Mouse (Mus musculus): ENCODE measurements at regions not wholly inside any gene's neighbourhood (a gene's known extent, or its start where the extent isn't known, plus 50 kb on each side); places are given as distances from the start of the nearest gene placed in this dataset.

GRCm38 (mm10) chr7:67827386-67827785 is 67.8 kb upstream of the Synm start:
- TF ChIP-seq CTCF (IDR thresholded peaks at IDR 0.05; ENCODE audit: low read depth) = no peak
- Histone ChIP-seq H3K4me3 (ENCODE audit: low read depth, low read length) (no peak overlapping the region), H3K27me3 (ENCODE audit: insufficient read depth, low read length) (no peaks in the 10 kb centered on the region), H3K27ac (ENCODE audit: low read depth, low read length) (no peak overlapping the region), H3K36me3 (ENCODE audit: insufficient read depth) (no peaks in the 10 kb centered on the region), H3K9ac (no peak overlapping the region), H3K4me1 (ENCODE audit: insufficient read depth) (peaks cover 6% of the 10 kb centered on the region; the same call in 1 of the 2 replicates), H3K9me3 (ENCODE audit: low read length) (no peaks in the 10 kb centered on the region), H3K4me2 (ENCODE audit: low read depth) (no peak overlapping the region)
- DNase-seq (no peak), ATAC-seq (no peak)
- 21% methylated on average over 12 of the region's 12 CpGs for WGBS

DNA sequence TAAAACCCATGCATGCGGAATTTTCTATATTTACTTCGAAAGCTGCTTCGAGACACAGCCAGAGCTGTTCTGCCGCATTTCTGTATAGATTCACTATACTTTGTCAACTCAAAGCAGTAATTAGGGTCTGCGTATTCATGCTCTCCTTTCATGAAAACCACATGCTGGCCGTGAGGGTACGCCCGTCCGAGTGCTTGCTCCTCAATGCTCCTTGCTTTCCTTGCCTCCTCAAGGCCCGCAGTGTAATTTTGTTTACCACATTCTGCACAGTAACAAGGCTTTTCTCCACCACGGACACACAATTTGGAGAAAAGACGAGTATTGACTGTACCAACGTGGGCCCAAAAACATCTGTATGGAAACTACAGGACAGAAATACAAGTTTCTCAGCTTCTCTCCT is 67.4 kb upstream of the Synm start:
- Histone ChIP-seq H3K27ac (ENCODE audit: low read depth, low read length) (no peak overlapping the region), H3K27me3 (ENCODE audit: insufficient read depth, low read length) (no peaks in the 10 kb centered on the region), H3K4me2 (ENCODE audit: low read depth) (no peak overlapping the region), H3K4me1 (ENCODE audit: insufficient read depth) (peaks cover 6% of the 10 kb centered on the region; the same call in 1 of the 2 replicates), H3K9me3 (ENCODE audit: low read length) (no peaks in the 10 kb centered on the region), H3K36me3 (ENCODE audit: insufficient read depth) (no peaks in the 10 kb centered on the region), H3K9ac (no peak overlapping the region), H3K4me3 (ENCODE audit: low read depth, low read length) (no peak overlapping the region)
- 30% methylated on average over 13 of the region's 13 CpGs for WGBS
- ATAC-seq (no peak), DNase-seq (no peak)
- TF ChIP-seq CTCF (IDR thresholded peaks at IDR 0.05; ENCODE audit: low read depth) = no peak

DNA sequence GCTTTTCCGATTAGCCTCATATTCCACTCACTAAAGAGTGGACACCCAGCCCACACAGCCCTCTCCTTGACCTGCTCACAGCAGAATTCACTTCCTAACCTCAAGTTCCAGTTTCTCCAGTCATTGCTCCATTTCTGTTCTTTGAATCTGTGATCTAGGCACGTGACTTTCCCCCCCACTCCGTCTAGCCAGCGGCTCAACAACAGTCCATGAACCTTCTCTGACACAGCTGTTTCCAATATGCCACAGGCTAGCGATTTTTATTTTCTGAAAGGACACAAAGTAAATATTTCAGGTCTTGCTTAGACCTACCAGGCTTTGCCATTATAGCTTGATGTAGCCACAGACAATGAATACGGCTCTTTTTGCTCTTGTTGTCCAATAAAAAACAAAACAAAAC is 66.8 kb upstream of the Synm start:
- no peak for TF ChIP-seq CTCF (IDR thresholded peaks at IDR 0.05; ENCODE audit: low read depth)
- DNase-seq (no peak), ATAC-seq (no peak)
- Histone ChIP-seq H3K4me2 (ENCODE audit: low read depth) (no peak overlapping the region), H3K4me3 (ENCODE audit: low read depth, low read length) (no peak overlapping the region), H3K36me3 (ENCODE audit: insufficient read depth) (no peaks in the 10 kb centered on the region), H3K9ac (no peak overlapping the region), H3K27ac (ENCODE audit: low read depth, low read length) (no peak overlapping the region), H3K4me1 (ENCODE audit: insufficient read depth) (peaks cover 6% of the 10 kb centered on the region; the same call in 1 of the 2 replicates), H3K9me3 (ENCODE audit: low read length) (no peaks in the 10 kb centered on the region), H3K27me3 (ENCODE audit: insufficient read depth, low read length) (no peaks in the 10 kb centered on the region)
- WGBS = 79% methylated on average over 6 of the region's 6 CpGs

DNA sequence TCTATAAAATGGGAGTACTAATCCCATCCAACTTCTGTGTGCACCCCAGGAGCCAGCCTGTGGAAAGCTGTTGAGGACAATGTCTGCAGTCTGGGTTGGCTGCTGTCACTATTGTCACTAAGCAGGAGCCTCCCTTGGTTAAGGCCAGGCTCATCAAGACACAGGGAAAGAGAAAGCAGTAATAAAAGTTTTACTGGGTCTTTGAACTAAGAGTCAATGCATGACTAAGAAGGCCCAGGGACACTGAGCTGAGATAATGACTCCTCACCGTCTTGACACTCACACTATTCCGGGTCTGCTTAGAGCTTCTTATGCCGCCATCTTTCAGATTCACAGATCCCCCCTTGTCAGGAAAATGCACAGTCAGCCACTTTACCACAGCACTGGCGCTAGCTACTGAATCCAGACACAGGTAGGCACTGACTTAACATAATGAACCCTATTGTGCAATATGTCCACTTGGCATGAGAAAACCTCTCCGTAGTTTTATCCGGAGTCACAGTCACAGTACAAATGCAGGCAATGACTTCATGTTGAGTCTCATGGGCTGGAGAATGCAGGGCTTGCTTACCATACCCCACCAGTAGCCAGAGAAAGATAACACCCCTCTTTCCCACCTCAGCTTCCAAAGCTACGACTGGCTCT is 66.2 kb upstream of the Synm start:
- no peak for DNase-seq
- Histone ChIP-seq H3K36me3 (ENCODE audit: insufficient read depth) (no peaks in the 10 kb centered on the region), H3K4me1 (ENCODE audit: insufficient read depth) (peaks cover 6% of the 10 kb centered on the region; the same call in 1 of the 2 replicates), H3K9ac (no peak overlapping the region), H3K4me3 (ENCODE audit: low read depth, low read length) (no peak overlapping the region), H3K27me3 (ENCODE audit: insufficient read depth, low read length) (no peaks in the 10 kb centered on the region), H3K27ac (ENCODE audit: low read depth, low read length) (no peak overlapping the region), H3K9me3 (ENCODE audit: low read length) (no peaks in the 10 kb centered on the region), H3K4me2 (ENCODE audit: low read depth) (no peak overlapping the region)
- no peak for TF ChIP-seq CTCF (IDR thresholded peaks at IDR 0.05; ENCODE audit: low read depth)
- 75% methylated on average over 7 of the region's 7 CpGs for WGBS
- no peak for ATAC-seq

- 60% methylated on average over 8 of the region's 8 CpGs for WGBS
- H3K36me3 ChIP-seq (ENCODE audit: insufficient read depth) = no peaks in the 10 kb centered on the region
- H3K9ac ChIP-seq = no peak overlapping the region
- ATAC-seq (peak; percentile 27; the same call in 1 of the 2 replicates), DNase-seq (no peak)
- no peak overlapping the region for H3K4me3 ChIP-seq (ENCODE audit: low read depth, low read length)
- no peaks in the 10 kb centered on the region for H3K27me3 ChIP-seq (ENCODE audit: insufficient read depth, low read length)
- H3K4me2 ChIP-seq (ENCODE audit: low read depth) = no peak overlapping the region
- peak; percentile 14; the same call in 1 of the 2 replicates for TF ChIP-seq CTCF (IDR thresholded peaks at IDR 0.05; ENCODE audit: low read depth)
- no peaks in the 10 kb centered on the region for H3K9me3 ChIP-seq (ENCODE audit: low read length)
- no peak overlapping the region for H3K27ac ChIP-seq (ENCODE audit: low read depth, low read length)
- peaks cover 6% of the 10 kb centered on the region; the same call in 1 of the 2 replicates for H3K4me1 ChIP-seq (ENCODE audit: insufficient read depth)
Observed at GRCm38 (mm10) chr7:67823943-67824645, 64.6 kb upstream of the Synm start.

DNA sequence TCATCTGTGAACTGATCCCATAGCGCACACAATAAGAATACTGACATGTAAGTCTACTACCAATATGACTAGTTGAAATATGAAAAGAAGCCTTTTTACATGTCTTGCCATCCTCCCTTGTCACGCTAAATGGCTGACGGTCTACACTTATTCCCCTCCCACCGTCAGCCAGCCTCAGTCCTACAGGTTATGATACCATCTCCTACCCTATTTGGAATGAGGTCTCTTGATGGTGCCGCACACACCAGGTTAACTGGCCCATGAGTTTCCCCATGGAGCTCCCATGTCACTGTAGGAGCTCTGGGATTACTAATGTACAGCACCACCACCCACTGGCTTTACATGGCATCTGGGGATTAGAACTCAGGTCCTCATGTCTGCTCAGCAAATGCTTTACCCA is 60.0 kb upstream of the Synm start:
- H3K27me3 ChIP-seq (ENCODE audit: insufficient read depth, low read length) = no peaks in the 10 kb centered on the region
- TF ChIP-seq CTCF (IDR thresholded peaks at IDR 0.05; ENCODE audit: low read depth) = no peak
- H3K36me3 ChIP-seq (ENCODE audit: insufficient read depth) = no peaks in the 10 kb centered on the region
- H3K4me1 ChIP-seq (ENCODE audit: insufficient read depth) = no peaks in the 10 kb centered on the region
- DNase-seq (no peak), ATAC-seq (no peak)
- no peak overlapping the region for H3K27ac ChIP-seq (ENCODE audit: low read depth, low read length)
- no peaks in the 10 kb centered on the region for H3K9me3 ChIP-seq (ENCODE audit: low read length)
- 95% methylated on average over 5 of the region's 5 CpGs for WGBS
- H3K4me3 ChIP-seq (ENCODE audit: low read depth, low read length) = no peak overlapping the region
- H3K4me2 ChIP-seq (ENCODE audit: low read depth) = no peak overlapping the region
- H3K9ac ChIP-seq = no peak overlapping the region

- DNase-seq (no peak), ATAC-seq (no peak)
- Histone ChIP-seq H3K27me3 (ENCODE audit: insufficient read depth, low read length) (no peaks in the 10 kb centered on the region), H3K4me2 (ENCODE audit: low read depth) (no peak overlapping the region), H3K9ac (no peak overlapping the region), H3K27ac (ENCODE audit: low read depth, low read length) (no peak overlapping the region), H3K36me3 (ENCODE audit: insufficient read depth) (no peaks in the 10 kb centered on the region), H3K4me1 (ENCODE audit: insufficient read depth) (no peaks in the 10 kb centered on the region), H3K4me3 (ENCODE audit: low read depth, low read length) (no peak overlapping the region), H3K9me3 (ENCODE audit: low read length) (no peaks in the 10 kb centered on the region)
- no peak for TF ChIP-seq CTCF (IDR thresholded peaks at IDR 0.05; ENCODE audit: low read depth)
- 93% methylated on average over 6 of the region's 6 CpGs for WGBS
Observed at GRCm38 (mm10) chr7:67817556-67817955, 58.0 kb upstream of the Synm start.
